Mouse (Mus musculus) C2C12 (cell line): ENCODE measurements around the gene Erp27. TPM values are rescaled to one million over a fixed set of nuclear protein-coding genes. Genes with fewer than 3 reads are reported as not detected.

Experiments
- H3K27me3 ChIP-seq: one replicate; pipeline ENCODE4 v1.6.1; 2011; ENCODE audit not compliant: control insufficient read depth, insufficient read depth, insufficient read length
- H3K36me3 ChIP-seq: one replicate; pipeline ENCODE4 v1.6.1; 2011; ENCODE audit not compliant: control insufficient read depth, insufficient read depth
- H3K4me3 ChIP-seq: one replicate; pipeline ENCODE4 v1.5.1; 2011; ENCODE audit warnings: mild to moderate bottlenecking, control low read depth; ENCODE audit not compliant: poor library complexity, insufficient read depth, severe bottlenecking
- H3K79me2 ChIP-seq: one replicate; pipeline ENCODE4 v1.6.1; 2011; ENCODE audit not compliant: control insufficient read depth, insufficient read depth
- H3K79me3 ChIP-seq: one replicate; pipeline ENCODE4 v1.6.1; 2011; ENCODE audit warnings: low read depth, control low read depth
- H3ac ChIP-seq: one replicate; pipeline ENCODE3; 2011; ENCODE audit warnings: low read depth; ENCODE audit not compliant: control insufficient read depth, insufficient read length
- CEBPB ChIP-seq: IDR thresholded peaks from one replicate; pipeline ENCODE4 v1.6.1; 2011; ENCODE audit warnings: low read depth, mild to moderate bottlenecking, control low read depth, moderate library complexity
- CTCF ChIP-seq: IDR thresholded peaks from one replicate; pipeline ENCODE4 v1.5.1; 2011; ENCODE audit not compliant: control insufficient read depth, insufficient read depth, insufficient read length
- FOSL1 ChIP-seq: IDR thresholded peaks from one replicate; pipeline ENCODE4 v1.8.0; 2011; ENCODE audit warnings: mild to moderate bottlenecking, low read length; ENCODE audit not compliant: poor library complexity, insufficient read depth, severe bottlenecking
- MAX ChIP-seq: IDR thresholded peaks from one replicate; pipeline ENCODE4 v1.6.1; 2011; ENCODE audit warnings: mild to moderate bottlenecking, control low read depth
- MYOD1 ChIP-seq: IDR thresholded peaks from one replicate; pipeline ENCODE4 v1.6.1; 2011; ENCODE audit warnings: low read depth; ENCODE audit not compliant: control insufficient read depth, insufficient read length
- MYOG ChIP-seq: IDR thresholded peaks from one replicate; pipeline ENCODE4 v1.6.1; 2011; ENCODE audit not compliant: control insufficient read depth, insufficient read length; ENCODE audit errors: extremely low read depth
- USF1 ChIP-seq: IDR thresholded peaks from one replicate; pipeline ENCODE4 v1.6.1; 2011; ENCODE audit warnings: low read depth, mild to moderate bottlenecking, control low read depth, moderate library complexity
- polyA plus RNA-seq: library from polyadenylated mRNA; unstranded; fragments of >200 nt; fragmentation: generic; extraction: Trizol; gene quantifications from one replicate; pipeline ENCODE4 v1.2.1, GENCODE M21; 2012; ENCODE audit warnings: missing spikeins

Gene Erp27
- polyA plus RNA-seq, 1 experiment: 0.04 TPM

- no peaks in the 10 kb centered on the region for H3K36me3 ChIP-seq
- H3K27me3 ChIP-seq: no peaks in the 10 kb centered on the region
- TF ChIP-seq MYOD1: no peak
- TF ChIP-seq FOSL1: no peak
- no peak for TF ChIP-seq MYOG
- no peak for TF ChIP-seq CEBPB
- no peak for TF ChIP-seq MAX
- no peak for TF ChIP-seq USF1
- no peak for TF ChIP-seq CTCF
- H3K79me2 ChIP-seq: no peaks in the 10 kb centered on the region
- no peak overlapping the region for H3ac ChIP-seq
- H3K4me3 ChIP-seq: no peak overlapping the region
- no peaks in the 10 kb centered on the region for H3K79me3 ChIP-seq
These were observed 4.1 kb downstream of the Erp27 start for GRCm38 (mm10) chr6:136917885-136918284.

DNA sequence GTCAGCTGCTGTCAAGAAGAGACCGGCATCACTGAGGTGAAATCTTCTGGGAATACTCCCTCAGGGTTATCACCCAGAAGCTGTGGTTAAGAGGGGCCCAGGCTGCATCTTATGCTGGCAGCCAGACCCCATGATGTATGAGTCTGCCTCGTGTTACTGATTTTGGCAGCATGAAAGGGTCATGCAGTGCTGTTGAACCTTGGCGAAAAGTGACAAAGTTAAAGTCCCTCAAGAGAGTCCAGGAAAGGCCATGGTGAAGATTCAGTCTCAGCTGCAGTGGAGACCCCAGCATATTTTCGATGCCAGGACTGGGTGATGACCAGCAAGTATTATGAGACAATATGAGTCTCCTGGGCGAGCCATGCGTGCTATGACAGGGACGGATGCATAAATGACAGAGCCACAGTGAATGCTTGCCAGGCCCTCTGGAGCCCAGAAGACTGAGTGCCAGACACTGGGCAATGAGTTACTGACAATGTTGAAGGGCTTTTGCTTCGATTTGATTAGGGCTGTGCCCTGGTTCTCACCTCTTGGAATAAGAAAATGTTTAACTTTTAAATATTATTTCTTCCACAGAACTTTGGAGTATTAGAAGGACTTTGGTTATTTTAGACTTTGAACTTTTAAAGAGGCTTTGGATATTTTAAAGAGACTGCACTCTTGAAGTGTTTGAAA, 6.1 kb downstream of the Erp27 start:
- TF ChIP-seq CEBPB: no peak
- TF ChIP-seq MAX: no peak
- TF ChIP-seq FOSL1: no peak
- no peak for TF ChIP-seq MYOD1
- TF ChIP-seq USF1: no peak
- TF ChIP-seq MYOG: no peak
- no peak for TF ChIP-seq CTCF
- Histone ChIP-seq H3K79me2 (no peaks in the 10 kb centered on the region), H3K27me3 (no peaks in the 10 kb centered on the region), H3K4me3 (no peak overlapping the region), H3K79me3 (no peaks in the 10 kb centered on the region), H3K36me3 (no peaks in the 10 kb centered on the region), H3ac (no peak overlapping the region)

DNA sequence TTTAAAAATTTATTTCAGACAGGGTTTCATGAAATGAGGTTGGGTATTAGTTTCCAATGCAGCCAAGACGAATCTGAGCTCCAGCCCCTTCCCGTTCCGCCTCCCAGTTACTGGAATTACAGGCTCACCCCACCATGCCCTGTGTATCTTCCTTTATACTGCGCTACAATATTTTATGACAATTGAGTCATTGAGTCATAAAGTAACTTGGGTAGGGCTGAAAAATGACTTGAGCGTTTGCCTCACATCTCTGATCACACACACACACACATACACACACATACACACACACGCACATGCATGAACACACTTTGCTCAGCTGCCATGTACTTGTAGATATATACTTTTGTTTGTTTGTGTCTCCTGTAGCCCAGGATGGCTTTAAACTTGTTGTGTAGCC, 7.7 kb downstream of the Erp27 start:
- Histone ChIP-seq H3K27me3 (no peaks in the 10 kb centered on the region), H3K79me3 (no peaks in the 10 kb centered on the region), H3K79me2 (no peaks in the 10 kb centered on the region), H3ac (no peak overlapping the region), H3K4me3 (no peak overlapping the region), H3K36me3 (no peaks in the 10 kb centered on the region)
- TF ChIP-seq CTCF (no peak), USF1 (no peak), MYOD1 (no peak), CEBPB (no peak), MYOG (no peak), MAX (no peak), FOSL1 (no peak)

GRCm38 (mm10) chr6:136913384-136914126, 8.4 kb downstream of the Erp27 start:
- H3K36me3 ChIP-seq: no peaks in the 10 kb centered on the region
- no peaks in the 10 kb centered on the region for H3K79me2 ChIP-seq
- H3K79me3 ChIP-seq: no peaks in the 10 kb centered on the region
- H3ac ChIP-seq: no peak overlapping the region
- TF ChIP-seq MYOD1: no peak
- no peak for TF ChIP-seq MAX
- TF ChIP-seq USF1: no peak
- no peak for TF ChIP-seq CEBPB
- no peak for TF ChIP-seq CTCF
- no peak for TF ChIP-seq FOSL1
- no peak for TF ChIP-seq MYOG
- no peak overlapping the region for H3K4me3 ChIP-seq
- no peaks in the 10 kb centered on the region for H3K27me3 ChIP-seq

DNA sequence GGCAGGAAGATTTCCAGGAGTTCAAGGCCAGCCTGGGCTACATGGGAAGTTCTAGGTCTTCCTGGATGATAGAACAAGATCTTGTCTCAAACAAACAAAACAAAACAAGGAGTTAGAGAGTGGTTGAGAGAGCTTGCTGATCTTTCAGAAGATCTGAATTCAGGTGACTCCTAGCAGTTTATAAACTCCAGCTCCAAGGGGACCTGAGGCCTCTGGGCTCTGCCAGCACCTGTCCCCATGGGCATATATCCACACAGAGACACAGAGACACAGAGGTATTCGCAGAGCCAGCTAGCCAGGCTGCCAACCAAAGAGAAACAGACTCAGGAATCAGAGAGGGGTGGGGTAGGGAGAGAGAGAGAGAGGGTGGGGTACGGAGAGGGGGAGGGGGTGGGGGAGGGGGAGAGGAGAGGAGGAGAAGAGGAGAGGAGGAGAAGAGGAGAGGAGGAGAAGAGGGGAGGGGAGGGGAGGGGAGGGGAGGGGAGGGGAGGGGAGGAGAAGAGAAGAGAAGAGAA, 9.2 kb downstream of the Erp27 start:
- no peaks in the 10 kb centered on the region for H3K79me3 ChIP-seq
- H3K27me3 ChIP-seq: no peaks in the 10 kb centered on the region
- no peak for TF ChIP-seq CEBPB
- TF ChIP-seq MAX: no peak
- TF ChIP-seq FOSL1: no peak
- TF ChIP-seq MYOD1: no peak
- no peak for TF ChIP-seq MYOG
- TF ChIP-seq USF1: no peak
- no peak for TF ChIP-seq CTCF
- no peak overlapping the region for H3K4me3 ChIP-seq
- H3K79me2 ChIP-seq: no peaks in the 10 kb centered on the region
- H3ac ChIP-seq: no peak overlapping the region
- H3K36me3 ChIP-seq: no peaks in the 10 kb centered on the region
